Comparison of ENCODE assay signal across 8 mouse cellular contexts in genomic region chr17:86937497-86938155, GRCm38 (mm10). TPM values are rescaled to one million over a fixed set of nuclear protein-coding genes. Genes with fewer than 3 reads are reported as not detected.
DNase-seq lines count a peak whose midpoint lies in the region; ATAC-seq lines count a peak whose summit lies in the region.

No protein-coding gene starts in this region.

- peaks cover 7% of the 10 kb centered on the region; the same call in 1 of the 2 replicates for H3K4me1 ChIP-seq in intestine, embryonic 15.5 days (replicated peaks)

- DNase-seq in adrenal gland, adult (ENCODE audit: inconsistent age in 2 of 2, low spot score in 1 of 2) = peak; percentile 94 to 97
- peak; percentile 91 for DNase-seq in embryo, embryonic 10.5 days (ENCODE audit: low spot score)
- DNase-seq in gastrocnemius, postnatal 4 days (ENCODE audit: low spot score in 2 of 2) = peak; percentile 67 to 77
- peak; percentile 65 to 81 for DNase-seq in left cerebral cortex, postnatal 10 days (ENCODE audit: extremely low spot score in 1 of 2, low spot score in 2 of 2)
- peak; percentile 79 to 84 for DNase-seq in right cerebral cortex, postnatal 10 days (ENCODE audit: low spot score in 2 of 2)
- DNase-seq in c-Kit-positive CD71-positive TER-119-positive erythroid progenitor cells, embryonic 14.5 days (ENCODE audit: low spot score) = no peak

- intact Hi-C loops in left cerebral cortex, postnatal 10 days (cut with DNase I) = no loop called here

- peak; percentile 93 for ATAC-seq in intestine, embryonic 15.5 days
- peak; percentile 81 for ATAC-seq in megakaryocyte progenitor cell, adult 5-6 weeks (replicated peaks; ENCODE audit: poor library complexity)

- 0 out of 2 replicates have a peak overlapping the region, but pooled peaks have one; percentile 26 for H3K9ac ChIP-seq in intestine, embryonic 15.5 days

- peak overlapping the region; percentile 39 for H3K4me3 ChIP-seq in intestine, embryonic 15.5 days (replicated peaks)

- H3K27ac ChIP-seq in intestine, embryonic 15.5 days = peak overlapping the region; percentile 48; the same call in 1 of the 2 replicates

- H3K4me2 ChIP-seq in intestine, embryonic 15.5 days (replicated peaks) = peak overlapping the region; percentile 73

- WGBS in intestine, embryonic 15.5 days = 2% methylated on average over 20 of the region's 20 CpGs

- H3K9me3 ChIP-seq in intestine, embryonic 15.5 days = no peaks in the 10 kb centered on the region

- no peaks in the 10 kb centered on the region for H3K36me3 ChIP-seq in intestine, embryonic 15.5 days

- no peaks in the 10 kb centered on the region for H3K27me3 ChIP-seq in intestine, embryonic 15.5 days (replicated peaks)

RNA-seq across cellular contexts. Expression of gene Atp6v1e2, which starts 10.1 kb away (rescaled TPM):
- total RNA-seq in gastrocnemius, postnatal 4 days (2021) = not detected
- polyA plus RNA-seq in intestine, embryonic 15.5 days (2015; fragmentation: Nextera tagmentation; extraction: Ambion mirVana) = not detected in 2 replicates
- total RNA-seq in left cerebral cortex, postnatal 10 days (2021) = not detected
- total RNA-seq in megakaryocyte progenitor cell, adult 5-6 weeks (2015) = not detected in 2 replicates
- total RNA-seq in megakaryocyte progenitor cell, adult 5-6 weeks (2017) = not detected in 2 replicates

RNA-seq across cellular contexts. Expression of gene Tmem247, which starts 20.5 kb away (rescaled TPM):
- total RNA-seq in gastrocnemius, postnatal 4 days (2021) = not detected
- polyA plus RNA-seq in intestine, embryonic 15.5 days (2015; fragmentation: Nextera tagmentation; extraction: Ambion mirVana) = not detected in 2 replicates
- not detected for total RNA-seq in left cerebral cortex, postnatal 10 days (2021)
- total RNA-seq in megakaryocyte progenitor cell, adult 5-6 weeks (2015) = not detected in 2 replicates
- total RNA-seq in megakaryocyte progenitor cell, adult 5-6 weeks (2017) = not detected in 2 replicates

RNA-seq across cellular contexts. Expression of gene Rhoq, which starts 25.3 kb away (rescaled TPM):
- 100 to 1,000 TPM; 155 to 176 TPM for total RNA-seq in gastrocnemius, postnatal 4 days (2021)
- 11.2 and 11.6 TPM in 2 replicates for polyA plus RNA-seq in intestine, embryonic 15.5 days (2015; fragmentation: Nextera tagmentation; extraction: Ambion mirVana)
- 10 to 100 TPM; 19.5 to 24.9 TPM for total RNA-seq in left cerebral cortex, postnatal 10 days (2021)
- total RNA-seq in megakaryocyte progenitor cell, adult 5-6 weeks (2015) = 2.4 and 4.5 TPM in 2 replicates
- 1.9 and 3.8 TPM in 2 replicates for total RNA-seq in megakaryocyte progenitor cell, adult 5-6 weeks (2017)

Comparison
In these comparisons a context has a peak if more than half of its experiments do, and no peak if none do; other contexts are left out.
1. RNA of gene Rhoq, which starts 25.3 kb away (total RNA-seq): 155 to 176 TPM in gastrocnemius, postnatal 4 days; 19.5 to 24.9 TPM in left cerebral cortex, postnatal 10 days and 1.9 to 4.5 TPM in megakaryocyte progenitor cell, adult 5-6 weeks; every median in the first group is over 4 times any median in the second.